Mouse (Mus musculus): ENCODE measurements around the gene Cadps. TPM values are rescaled to one million over a fixed set of nuclear protein-coding genes. Genes with fewer than 3 reads are reported as not detected.

Cadps gene
- total RNA-seq, 2 experiments from 2014 or later, result not detected

DNA sequence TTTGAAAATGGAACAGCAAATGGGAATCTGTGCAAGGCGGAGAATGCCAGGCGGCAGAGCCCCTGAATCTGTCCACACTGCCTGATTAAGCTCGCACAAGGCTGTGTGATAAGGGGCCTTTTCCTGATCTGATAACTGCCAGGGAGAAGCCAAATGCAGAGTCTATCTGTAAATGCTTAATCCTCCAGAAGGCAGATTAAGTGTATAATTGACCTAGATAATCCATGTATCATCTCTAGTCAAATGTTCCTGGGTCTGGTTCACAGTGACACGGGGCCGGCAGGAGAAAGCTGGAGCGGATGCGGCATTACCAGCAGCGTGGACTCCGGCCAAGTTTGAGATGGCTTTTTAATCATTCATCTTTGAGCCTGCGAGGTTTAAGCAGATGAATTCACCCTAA is 416.3 kb downstream of the Cadps start:
- no peak for ATAC-seq (replicated peaks; ENCODE audit: low FRiP score, low TSS enrichment, poor library complexity, severe bottlenecking)

DNA sequence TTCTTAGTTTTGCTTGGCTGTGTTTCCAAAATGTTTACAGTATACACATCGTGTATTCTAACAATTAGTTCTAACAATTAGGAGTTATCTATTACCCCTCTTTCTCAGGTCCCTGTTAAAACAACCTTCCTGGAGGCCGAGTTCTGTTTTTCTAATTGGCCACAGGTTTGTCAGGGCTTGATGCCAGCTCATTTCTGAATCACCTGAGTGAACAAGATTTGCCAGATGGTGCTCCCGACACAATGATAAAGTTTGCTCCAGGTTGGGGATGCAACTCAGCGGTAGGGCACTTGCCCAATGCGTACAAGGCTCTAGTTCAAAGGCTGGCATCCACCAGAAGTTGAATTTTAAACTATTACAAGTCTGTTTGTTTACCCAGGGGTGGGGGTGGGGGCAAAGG is 417.7 kb downstream of the Cadps start:
- ATAC-seq (replicated peaks; ENCODE audit: low FRiP score, low TSS enrichment, poor library complexity, severe bottlenecking), result no peak

DNA sequence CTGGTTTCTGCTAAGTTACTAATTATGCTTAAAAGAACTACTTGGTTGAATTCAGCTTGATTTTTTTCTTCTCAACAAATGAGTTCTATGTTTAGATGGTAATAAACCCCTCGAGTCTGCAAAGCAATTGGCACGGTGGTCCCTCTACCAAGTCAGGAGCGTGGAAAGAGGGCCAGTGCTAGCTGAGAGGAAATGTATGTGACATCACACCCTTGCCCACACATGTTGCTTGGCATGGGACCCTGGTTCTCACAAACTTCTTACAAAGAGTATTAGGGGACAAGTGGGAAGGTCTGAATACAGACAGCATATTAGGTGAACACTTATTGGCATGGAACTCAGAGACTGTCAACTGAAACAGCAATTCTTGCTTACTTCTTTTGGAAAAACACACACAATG is 418.2 kb downstream of the Cadps start:
- ATAC-seq (replicated peaks; ENCODE audit: low FRiP score, low TSS enrichment, poor library complexity, severe bottlenecking), result no peak

DNA sequence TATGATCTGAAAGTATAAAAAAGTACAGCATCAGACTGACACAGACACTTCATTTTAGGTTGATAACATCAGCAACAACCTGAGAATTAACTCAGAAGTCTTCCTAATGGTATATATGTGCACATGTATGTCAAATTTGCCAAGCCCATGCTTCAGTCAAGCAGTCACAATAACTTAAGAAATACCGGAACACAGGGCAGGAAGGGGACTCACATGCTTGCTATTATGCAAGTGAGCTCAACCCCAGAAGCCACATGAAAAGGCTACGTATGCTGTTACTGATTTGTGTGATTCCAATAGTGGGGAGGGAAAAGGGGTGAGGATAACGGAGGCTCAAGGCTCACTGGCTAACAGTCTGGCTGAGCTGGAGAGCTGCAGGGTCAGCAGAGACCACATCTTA is 418.8 kb downstream of the Cadps start:
- no peak for ATAC-seq (replicated peaks; ENCODE audit: low FRiP score, low TSS enrichment, poor library complexity, severe bottlenecking)

DNA sequence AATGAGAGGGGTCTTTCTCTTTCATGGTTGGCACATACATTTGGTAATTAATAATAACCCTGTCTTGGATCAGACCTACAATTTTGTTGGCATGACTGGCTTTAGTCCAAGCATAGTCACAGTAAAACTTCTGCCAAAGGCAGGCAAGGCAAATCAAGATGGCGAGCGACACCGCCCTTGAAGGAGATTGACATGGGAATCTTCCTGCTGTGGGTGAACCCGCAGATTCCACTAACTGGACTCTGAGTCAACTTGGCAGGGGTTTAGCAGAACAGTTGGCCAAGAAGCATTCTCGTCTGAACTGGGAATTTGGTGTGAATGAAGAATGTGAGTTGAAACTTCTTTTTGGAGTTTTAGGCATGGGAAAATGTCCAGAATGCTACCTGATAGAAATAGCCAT is 422.8 kb downstream of the Cadps start:
- ATAC-seq (replicated peaks; ENCODE audit: low FRiP score, low TSS enrichment, poor library complexity, severe bottlenecking), result no peak

DNA sequence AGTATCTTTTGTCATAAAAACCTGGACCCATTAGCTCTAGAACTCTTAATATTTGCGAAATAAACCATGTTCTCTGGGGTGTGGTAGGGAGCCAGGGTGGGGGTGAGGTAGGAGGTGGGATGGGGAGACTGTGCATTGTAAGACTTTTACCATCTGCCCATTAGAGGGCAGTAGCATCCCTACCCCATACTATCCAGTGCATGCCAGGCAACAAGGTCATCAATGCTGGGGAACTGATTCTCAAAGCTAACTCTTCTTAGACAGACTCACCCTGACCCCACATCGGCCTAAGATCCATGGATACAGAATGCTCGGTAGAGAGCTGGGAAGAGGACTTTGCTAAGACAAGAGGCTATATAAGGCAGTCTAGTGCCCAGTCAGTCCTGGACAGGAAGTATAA is 425.3 kb downstream of the Cadps start:
- ATAC-seq (replicated peaks; ENCODE audit: low FRiP score, low TSS enrichment, poor library complexity, severe bottlenecking), result no peak

DNA sequence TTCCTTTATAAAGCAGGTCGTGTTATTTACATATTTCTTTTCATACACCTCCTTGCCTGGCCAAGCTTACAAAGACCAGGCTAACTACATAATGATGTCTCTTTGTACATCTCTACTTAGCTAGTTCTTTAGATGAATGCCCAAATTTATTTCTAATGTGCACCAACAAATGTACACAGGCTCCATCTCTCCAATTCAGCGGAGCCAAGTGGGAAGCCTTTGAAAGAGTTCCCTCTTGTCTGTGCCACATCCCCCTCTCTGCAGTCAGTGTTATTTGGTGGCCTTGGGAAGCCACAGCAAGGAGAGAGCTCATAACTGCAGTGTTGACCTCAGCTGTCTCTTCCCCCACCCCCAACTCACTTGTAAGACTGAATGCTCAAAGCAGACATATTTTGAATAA is 428.6 kb downstream of the Cadps start:
- no peak for ATAC-seq (replicated peaks; ENCODE audit: low FRiP score, low TSS enrichment, poor library complexity, severe bottlenecking)

DNA sequence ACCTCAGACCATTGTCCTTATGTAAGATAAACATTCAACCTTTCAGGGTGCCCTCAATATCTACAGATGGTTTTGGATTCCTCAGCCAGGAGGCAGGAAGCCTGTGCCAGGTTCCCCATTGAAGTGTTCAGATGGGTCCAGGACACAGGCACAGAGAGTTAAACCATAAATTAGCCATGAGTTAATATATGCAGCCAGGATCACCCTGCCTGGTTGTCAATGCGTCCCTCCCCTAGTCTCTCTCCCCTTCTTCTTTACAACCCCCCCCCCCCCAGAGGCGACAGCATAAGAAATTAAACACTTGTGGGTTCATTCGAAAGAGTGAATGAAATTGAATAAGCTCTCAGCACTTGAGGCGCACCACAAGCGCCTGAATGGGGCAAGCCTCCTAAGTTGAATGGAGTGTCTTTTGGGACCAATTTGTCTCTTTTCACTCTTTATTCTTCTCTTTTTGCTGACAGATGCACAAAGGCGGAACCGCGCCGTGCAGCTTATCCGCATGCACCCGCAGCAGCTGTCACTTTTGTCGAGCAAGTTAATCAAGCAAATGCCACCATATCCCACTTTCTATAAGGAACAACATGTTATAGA is 429.5 kb downstream of the Cadps start:
- no peak for ATAC-seq (replicated peaks; ENCODE audit: low FRiP score, low TSS enrichment, poor library complexity, severe bottlenecking)

DNA sequence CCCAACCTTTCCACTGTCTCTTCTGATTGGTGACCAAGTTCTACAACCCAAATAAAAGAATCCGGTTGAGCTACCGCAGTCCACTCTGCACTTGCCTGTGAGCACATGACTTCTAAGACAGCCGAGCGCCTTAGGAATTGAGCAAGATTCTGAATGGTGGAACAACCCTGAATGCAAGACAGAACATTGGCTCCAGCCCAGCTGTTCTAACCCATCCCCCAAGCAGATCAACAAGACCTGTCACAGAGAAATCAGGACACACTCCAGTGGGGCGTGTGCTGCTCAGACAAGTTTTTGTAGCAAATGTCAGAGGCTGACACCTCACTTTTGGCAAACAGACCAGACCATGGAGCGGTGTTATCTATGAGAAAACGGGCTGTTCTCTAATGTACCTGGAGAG is 431.7 kb downstream of the Cadps start:
- ATAC-seq (replicated peaks; ENCODE audit: low FRiP score, low TSS enrichment, poor library complexity, severe bottlenecking), result no peak

DNA sequence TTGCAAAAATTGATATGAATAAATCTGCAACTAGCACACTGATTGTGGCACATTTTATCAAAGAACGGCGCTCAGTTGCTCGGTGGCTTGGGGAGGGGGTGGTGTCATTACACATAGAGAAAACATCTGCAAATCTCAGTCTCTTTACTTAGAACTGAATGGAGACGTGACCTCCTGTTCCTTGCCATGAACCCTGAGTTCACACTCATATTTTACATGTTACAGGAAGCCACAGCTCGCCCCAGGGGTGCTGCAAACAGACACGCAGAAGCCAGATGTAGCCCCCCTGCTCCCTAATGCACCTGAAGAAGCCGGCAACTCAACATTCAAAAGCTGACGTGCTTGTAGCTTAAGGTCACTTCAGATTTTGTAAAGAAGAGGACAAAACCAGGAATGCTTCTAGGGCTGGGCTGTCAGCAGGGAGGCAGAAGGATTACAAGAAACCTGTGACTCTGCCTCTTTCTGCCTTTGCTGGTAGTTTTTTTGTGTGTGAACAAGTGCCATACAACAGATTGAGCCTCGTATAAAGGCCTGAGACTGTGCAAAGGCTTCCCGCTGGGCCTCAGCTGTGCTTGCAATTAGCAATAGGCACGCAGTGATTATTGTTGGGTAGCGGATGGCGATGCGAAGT is 434.0 kb downstream of the Cadps start:
- no peak for ATAC-seq (replicated peaks; ENCODE audit: low FRiP score, low TSS enrichment, poor library complexity, severe bottlenecking)

DNA sequence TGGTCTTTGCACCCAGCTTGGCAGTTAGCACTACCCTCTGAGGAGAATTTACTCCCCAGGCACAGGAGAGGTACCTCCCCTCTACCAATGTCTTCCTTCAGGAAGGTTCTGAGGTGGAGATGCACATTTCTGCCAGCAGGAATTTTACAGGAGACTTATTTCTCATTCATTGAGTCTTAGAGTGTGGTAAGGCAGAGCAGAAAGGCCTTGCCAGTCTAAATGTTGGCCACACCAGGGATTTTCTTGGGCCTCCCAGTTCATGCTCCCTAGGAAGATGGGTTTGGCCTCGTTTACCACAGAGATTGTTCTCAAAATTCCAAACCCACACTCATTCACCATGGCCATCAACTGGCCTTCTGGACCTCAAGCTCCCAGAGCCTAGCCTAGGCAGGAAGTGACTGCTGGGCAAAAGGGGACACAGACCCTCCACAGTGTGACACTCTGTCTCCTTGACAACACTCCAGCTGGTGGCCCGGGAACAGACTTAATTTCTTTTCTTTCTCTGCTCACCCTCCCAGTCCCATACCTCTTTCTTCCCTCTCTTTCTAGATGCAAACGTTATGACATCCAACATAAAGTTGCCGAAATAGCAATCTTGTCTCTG is 434.6 kb downstream of the Cadps start:
- ATAC-seq (replicated peaks; ENCODE audit: low FRiP score, low TSS enrichment, poor library complexity, severe bottlenecking), result no peak

DNA sequence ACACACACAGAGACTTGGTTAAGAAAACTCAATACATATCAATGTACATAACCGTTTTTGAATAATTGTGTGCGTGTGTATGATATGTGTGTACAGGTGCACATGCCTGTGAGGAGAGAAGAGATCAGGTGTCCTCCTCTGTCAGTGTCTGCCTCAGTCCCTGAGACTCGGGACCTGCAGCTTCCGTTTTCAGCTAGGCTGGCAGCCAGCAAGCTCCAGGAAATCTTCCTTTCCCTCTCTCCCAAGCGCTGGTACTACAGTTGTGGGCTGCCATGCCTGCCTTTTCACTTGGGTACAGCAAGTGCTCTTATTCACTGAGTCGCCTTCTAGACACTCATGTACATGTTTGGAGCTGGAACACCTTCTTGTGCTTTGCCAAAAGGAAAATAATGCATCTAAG is 435.7 kb downstream of the Cadps start:
- no peak for ATAC-seq (replicated peaks; ENCODE audit: low FRiP score, low TSS enrichment, poor library complexity, severe bottlenecking)

DNA sequence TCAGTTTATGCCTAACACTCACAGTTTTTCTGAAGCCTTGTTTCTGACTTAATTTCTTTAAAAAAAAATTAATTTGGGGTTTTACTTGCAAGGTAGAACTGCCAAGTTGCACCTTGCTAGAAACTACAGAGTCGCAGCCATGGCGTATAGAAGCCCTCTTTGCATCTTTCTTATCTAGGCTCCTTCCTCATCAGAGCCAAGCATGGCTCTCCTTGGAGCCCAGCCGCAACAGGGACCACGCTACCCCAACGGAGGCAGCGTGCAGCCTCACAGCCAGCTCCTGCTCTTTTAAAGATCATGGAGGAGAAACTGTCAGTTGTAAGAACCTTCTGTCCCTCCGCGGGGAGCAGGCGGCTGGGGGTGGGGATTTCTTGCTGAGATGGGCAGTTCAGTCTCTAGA is 445.0 kb downstream of the Cadps start:
- ATAC-seq (replicated peaks; ENCODE audit: low FRiP score, low TSS enrichment, poor library complexity, severe bottlenecking), result no peak

DNA sequence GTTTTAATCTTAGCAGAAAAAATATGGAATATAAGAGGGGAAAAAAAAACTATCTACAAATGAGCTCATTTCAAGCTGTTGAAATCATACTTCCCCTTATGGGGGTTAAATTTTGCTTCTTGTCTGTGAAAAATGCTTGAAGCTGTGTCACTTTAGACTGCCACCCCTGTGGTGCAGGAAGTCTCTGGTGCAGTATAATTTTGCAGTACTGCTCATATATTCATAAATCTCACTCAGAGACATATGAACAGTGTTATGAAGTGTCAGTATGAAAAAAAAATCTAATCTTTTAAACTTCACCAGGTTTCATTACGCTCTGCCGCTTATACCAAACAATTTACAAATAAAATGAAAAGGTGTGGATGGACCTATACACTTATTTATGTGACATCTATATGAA is 445.6 kb downstream of the Cadps start:
- ATAC-seq (replicated peaks; ENCODE audit: low FRiP score, low TSS enrichment, poor library complexity, severe bottlenecking), result no peak

DNA sequence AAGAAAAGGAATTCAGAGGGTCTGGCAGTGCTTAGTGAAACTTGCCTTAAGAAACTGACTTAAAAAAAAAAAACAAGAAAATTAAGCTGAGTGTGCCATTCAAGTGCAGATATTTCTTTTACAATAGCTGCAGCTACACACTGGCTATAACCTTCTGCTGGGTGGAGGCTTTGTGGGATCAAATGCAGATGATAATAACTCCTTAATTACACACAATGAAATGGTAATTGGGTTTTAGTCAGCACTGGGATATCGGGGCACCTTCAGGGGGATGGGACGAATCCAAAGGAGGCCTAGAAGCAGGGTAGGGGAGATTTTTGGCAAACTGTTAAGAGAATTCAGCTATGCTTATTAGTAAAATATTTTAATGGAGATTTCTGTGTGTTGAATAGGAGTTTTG is 447.4 kb downstream of the Cadps start:
- ATAC-seq (replicated peaks; ENCODE audit: low FRiP score, low TSS enrichment, poor library complexity, severe bottlenecking), result no peak

DNA sequence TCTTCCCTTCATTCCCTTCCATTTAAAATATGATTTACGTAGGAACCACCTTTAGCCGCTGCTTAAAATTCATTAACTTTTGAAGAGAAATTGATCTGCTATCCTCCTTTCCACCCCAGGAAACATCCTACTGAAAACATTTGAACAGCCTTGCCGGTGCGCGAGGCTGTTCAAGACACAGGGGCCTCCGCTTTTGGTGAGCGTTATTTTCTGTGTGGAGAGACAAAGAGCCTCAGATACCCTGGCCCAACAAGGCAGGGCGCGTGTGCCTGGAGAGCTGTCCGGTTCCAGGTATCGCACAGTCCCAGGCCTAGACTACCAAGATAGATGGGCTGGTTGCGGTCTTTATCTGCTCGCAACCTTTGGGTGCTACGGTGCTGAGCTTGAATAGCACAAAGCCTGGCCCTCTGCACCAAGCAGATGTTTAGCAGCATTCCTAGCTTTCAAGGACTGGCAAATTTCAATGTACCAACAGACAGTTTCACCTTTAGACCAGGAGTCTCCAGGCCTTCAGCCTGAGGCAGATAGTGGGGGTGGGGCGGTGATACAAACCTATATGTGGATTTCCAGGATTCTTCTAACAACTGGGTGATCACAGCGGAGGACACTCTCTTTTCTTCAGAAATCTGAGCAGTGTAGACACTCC is 472.5 kb downstream of the Cadps start:
- ATAC-seq (replicated peaks; ENCODE audit: low FRiP score, low TSS enrichment, poor library complexity, severe bottlenecking), result no peak

DNA sequence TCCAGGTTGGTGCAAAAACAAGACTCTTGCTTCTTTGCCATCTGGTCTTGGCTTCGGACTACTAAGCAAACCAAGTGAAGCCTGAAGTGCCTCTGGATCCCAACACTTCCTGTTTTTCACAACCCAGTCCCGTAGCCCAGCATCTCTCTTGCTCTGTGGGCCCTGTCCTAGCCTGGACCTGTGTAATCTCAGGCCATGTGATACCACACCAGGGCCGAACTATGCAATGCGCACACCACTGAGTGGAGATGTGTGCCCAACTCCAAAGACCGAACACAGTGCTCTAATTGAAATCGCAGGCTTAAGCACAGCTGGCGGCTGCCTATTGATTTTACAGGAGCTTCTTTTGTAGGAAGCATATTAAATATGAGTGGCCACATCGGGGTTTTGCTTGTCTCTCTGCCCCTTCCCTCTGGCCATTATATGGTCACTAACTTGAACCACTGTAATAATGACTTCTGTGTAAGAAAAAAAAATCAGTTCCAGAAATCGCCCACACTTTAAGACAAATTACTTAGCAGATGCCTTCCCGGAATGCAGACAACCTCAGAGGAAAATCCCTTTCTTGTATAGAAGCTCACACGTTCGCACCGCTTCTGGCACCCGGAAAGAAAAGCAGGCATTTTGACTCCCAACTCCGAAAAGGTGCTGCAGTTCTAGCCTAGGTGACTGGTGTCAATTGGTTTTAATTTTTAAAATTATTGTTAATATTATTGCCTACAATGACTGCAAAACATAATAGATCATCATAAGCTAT is 473.4 kb downstream of the Cadps start:
- no peak for ATAC-seq (replicated peaks; ENCODE audit: low FRiP score, low TSS enrichment, poor library complexity, severe bottlenecking)

DNA sequence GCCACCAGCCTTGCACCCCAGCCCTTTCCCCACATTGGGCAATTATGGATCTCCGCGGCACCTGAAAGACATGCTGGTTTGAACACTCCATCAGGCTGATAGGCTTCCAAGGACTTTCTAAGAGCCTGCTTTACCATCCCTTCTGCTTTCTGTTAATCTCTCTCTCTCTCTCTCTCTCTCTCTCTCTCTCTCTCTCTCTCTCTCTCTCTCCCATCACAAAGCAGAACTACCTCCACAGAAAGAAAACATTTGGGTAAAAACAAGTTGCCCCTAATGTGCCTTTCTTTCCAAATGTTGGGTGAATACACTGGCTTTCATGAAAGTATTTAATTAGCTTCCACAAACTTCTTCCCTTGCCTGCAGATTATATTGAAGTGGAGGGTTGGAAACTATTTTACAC is 474.8 kb downstream of the Cadps start, which contains the start of gene Fezf2:
TSS of gene Fezf2 (minus strand) at position 101 of the 400 bp plus-strand sequence.
- no peak for ATAC-seq (replicated peaks; ENCODE audit: low FRiP score, low TSS enrichment, poor library complexity, severe bottlenecking)

DNA sequence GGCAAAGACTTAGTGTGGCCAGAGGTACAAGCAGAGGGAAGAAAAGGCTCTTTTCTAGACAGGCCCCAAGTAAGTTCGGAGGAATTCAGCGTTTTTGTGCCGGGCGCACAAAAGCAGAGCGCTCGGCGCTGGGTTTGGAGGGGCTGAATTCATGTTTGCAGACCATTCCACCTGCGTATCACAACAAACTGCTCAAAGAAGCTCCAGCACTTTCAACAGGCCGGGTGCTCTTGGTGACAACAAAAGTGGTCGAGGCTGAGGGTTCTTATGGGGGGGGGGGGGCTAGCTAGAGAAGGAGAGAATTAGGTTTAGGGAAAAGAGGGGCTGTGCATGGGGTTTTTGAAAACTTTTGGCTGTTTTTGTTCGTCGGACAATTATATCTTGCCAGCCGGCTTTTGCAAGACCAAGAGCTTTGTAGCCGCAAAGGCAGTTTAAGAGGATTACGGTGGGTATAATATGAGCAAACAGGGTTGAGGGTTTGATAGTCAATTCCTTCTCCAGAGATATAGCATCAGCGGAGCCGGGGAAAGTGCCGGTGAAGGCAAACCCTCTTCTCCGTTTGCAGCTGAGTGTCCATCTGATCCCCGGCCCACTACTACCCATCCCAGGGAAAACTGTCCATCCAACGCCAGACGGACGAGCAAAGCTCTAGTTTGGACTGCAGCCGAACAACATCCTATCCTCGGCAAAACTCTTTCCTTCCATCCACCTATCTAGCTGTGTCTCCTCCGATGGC is 475.8 kb downstream of the Cadps start:
- no peak for ATAC-seq (replicated peaks; ENCODE audit: low FRiP score, low TSS enrichment, poor library complexity, severe bottlenecking)
